Mouse (Mus musculus) heart, postnatal 36 days (tissue): Measurements from ENCODE around the gene Cse1l. TPM values are rescaled to one million over a fixed set of nuclear protein-coding genes. Genes with fewer than 3 reads are reported as not detected.

ENCODE experiments used
- DNase-seq, 2 experiments: peaks; one replicate each; pipeline ENCODE4 v3.0.0; 2021 to 2022
- intact Hi-C: fragments of 180-260 bp; cut with DNase I; formaldehyde crosslinking; loops from one replicate; pipeline ENCODE4 v1.15.1; 2025
- total RNA-seq, 2 experiments: library from RNA; stranded (reverse); gene quantifications; 2 replicates each; pipeline ENCODE4 v1.2.3; 2021

Gene Cse1l
- total RNA-seq, 2 experiments from 2014 or later: 39.8 to 41.1 TPM

DNA sequence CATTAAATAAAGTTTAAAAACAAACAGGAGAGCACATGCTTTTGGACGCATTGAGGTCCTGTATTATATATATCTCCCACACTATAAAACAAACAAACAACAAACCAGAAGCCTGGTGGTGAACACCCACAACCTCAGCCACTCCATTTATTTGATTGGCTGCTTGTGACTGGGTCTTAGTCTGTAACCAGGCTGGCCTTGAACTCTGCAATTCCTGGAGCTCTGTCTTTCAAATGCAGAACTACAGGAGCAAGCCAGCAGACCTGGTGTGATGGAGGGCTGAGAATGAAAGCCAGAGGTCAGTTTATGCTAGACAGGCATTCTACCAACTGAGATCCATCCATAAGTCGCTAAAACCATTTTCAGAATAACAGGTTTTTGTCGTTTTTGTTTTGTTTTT, 6.1 kb upstream of the Cse1l start:
- intact Hi-C loops: no loop called here
- DNase-seq: no peak

DNA sequence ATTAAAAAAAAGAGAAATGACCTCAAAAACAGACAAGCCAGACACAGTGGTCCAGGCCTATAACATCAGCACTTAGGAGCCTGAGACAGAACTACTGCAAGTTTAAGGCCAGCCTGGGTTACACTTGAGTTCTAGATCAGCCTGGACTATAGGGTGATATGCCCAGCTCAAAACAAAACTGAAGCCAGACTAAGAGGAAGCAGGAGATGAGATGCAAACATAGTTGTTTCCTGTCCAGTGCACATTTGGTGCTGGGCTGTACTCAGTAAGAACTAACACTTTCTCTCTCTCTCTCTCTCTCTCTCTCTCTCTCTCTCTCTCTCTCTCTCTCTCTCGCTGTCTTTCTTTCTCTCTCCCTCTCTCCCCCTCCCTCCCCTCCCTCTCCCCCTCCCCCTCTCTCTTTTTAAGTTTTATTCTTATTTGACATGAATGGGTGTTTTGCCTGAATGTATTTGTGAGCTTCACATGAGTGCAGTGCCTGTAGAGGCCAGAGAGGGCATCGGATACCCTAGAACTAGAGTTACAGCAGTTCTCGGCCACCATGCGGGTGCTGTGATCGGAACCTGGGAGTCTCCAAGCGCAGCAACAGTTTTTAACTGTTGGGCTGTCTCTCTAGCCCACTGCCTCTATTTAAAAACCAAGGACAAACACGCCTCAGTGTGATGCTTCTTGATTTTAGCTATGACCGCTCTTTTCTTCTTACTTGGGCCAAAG, 4.9 kb upstream of the Cse1l start:
- no peak for DNase-seq

DNA sequence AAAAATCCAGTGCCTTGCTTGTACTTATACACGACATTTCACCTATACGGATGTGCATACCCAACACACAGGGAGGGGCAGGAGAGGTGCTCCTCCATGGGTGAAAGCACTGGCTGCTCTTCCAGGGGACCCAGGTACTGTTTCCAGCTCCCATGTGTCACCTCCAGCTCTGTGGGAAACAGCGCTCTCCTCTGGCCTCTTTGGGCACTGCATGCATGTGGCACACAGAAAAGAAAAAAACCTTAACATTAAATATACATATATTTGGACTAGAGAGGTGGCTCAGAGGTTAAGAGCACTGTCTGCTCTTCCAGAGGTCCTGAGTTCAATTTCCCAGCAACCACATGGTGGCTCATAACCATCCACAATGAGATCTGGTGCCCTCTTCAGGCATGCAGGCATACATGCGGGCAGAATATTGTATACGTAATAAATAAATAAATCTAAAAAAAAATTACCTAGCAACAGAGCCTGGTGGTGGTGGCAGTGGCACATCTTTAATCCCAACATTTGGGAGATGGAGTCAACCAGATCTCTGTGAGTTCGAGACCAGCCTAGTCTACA, 2.0 kb upstream of the Cse1l start:
- no peak for DNase-seq
- intact Hi-C loops: no loop called here

More for the DNA sequence above, 4.9 kb upstream of the Cse1l start:
- intact Hi-C loops: no loop called here

DNA sequence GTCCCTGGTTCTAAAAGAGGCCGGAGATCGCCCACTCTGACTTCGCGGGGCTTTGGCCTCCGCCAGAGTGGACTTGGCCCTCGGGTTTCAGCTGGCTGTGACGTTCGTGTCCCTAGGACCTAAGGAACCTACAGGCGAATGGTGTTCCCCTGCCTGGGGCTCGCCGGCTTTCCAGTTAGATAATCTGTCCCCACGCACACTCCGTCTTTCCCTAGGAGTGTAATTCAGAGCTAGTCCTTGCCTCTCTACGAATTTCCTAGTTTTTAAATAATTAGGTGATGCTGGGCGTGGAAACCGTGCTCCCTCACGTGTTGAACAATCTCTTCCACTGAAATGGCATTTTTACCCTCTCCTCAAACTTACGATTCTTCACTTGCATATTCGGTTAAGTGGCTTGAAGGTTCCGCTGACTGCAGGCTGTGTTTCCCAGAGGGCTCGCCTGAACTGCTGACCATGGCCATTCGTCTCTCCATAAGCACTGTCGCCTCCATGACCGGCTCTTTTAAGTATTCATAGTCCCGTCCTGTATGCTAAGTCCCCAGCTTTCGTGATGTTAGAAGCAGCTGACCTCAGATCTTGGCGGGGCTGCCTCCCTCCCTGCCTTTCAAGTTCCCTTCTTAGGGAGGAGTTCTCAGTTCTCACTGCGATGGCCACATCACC, 813 bp downstream of the Cse1l start:
- intact Hi-C loops: no loop called here
- peak in 1 of 2 experiments; percentile 10 for DNase-seq

DNA sequence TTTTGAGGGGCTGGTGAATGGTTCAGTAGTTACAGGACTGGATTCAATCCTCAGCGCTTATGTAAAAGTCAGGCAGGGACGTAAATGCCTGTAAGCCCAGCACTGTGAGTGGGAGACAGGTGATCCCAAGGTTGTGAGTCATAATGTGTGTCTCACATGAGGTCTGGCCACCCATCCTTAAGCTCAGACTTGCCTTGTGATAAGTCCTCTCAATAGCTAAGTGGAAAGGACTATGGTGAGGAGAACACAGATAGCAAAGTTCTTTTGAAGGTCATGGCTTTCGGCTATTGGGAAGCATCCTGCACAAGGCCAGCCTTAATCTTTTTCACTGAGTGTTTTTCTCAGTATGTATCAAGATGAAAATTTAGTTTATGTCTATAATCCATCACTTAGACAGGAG, 3.9 kb downstream of the Cse1l start:
- no peak for DNase-seq
- intact Hi-C loops: no loop called here

DNA sequence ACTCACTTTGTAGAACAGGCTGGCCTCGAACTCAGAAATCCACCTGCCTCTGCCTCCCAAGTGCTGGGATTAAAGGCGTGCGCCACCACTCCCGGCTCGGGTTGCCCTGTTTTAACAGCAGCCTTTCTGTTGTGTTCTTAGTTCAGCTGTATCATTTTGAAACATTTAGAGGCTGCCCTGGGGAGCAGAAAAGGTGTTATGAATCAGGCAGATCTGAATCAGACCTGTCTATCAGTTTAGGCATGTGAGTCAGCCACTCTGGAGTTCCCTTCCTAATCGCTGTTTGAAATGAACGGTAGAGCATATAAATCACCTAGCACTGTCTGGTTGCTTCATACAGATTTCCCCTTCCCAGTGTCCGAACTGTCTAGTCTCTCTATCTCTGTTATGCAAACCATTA, 4.7 kb downstream of the Cse1l start:
- intact Hi-C loops: no loop called here
- no peak for DNase-seq

DNA sequence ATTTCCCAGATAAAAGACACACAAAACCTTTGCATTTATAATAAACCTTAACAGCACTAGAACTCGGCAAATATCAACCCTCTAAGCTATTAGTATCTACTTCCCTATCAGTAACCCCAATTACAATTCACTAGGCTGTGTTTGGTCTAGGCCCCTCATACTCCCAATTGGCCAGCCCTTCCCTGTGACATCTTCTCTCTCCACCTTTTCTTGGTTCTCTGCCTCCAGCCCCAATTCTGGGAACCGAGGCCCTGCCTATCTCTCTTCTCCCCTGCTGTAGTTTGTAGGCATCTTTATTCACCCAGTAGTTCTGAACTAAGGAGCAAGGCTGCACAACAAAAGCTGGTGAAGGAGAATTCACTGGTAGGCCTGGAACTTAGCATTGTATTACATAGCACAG, 18.1 kb downstream of the Cse1l start:
- intact Hi-C loops: no loop called here
- no peak for DNase-seq

DNA sequence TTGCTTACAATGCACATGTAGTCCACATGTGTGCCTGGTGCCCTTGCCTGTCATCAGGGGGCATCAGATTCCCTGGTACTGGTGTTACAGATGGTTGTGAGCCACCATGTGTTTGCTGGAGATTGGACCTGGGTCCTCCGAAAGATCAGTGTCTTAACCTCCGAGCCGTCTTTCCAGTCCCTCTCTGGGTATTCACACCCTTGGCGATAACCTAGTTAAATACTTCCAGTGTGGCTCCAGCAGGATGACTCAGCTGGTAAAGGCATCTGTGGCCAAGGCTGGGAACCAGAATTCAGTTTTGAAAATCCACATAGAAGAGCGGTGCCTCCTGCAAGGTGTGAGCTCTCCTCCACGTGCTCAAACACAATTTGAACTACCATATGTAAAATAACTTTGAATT, 28.1 kb downstream of the Cse1l start:
- intact Hi-C loops: no loop called here
- DNase-seq: no peak

DNA sequence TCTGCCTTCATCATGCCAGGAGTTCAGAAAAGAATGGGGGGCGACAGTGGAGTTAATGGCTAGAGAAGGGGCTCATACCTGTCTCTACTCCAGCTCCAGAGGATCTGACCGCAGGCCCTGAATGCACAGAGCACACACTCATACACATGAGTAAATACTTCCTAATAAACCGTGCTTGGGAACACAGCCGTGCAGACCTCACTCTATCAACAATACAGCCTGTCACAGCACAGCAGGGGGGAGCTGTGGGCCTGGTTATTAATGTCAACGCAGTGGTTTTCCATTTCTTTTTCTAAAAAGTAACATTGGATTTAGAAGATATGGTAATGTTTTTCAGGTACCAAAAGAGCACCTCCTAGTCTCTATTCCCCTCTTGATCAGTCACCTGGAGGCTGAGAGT, 28.6 kb downstream of the Cse1l start:
- no peak for DNase-seq
- intact Hi-C loops: no loop called here

DNA sequence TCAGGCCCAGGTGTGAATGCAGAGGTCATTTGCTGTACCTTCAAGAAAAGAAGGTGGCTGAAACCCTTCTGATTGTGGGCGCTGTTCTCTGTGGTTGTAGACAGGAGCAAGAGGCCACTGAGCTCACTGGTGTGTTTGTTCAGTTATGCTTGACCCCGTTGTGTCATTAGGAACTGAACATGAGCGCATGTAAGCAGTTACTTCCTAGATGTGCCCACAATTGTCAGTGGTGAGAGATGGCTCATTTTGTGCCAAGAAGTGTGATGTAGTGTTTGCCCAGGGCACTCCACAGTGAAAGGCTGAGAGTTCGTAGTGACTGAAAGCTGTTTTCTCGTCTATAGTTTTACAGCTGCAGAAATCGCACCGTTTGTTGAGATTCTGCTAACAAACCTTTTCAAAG, 29.7 kb downstream of the Cse1l start:
- DNase-seq: no peak
- intact Hi-C loops: no loop called here

DNA sequence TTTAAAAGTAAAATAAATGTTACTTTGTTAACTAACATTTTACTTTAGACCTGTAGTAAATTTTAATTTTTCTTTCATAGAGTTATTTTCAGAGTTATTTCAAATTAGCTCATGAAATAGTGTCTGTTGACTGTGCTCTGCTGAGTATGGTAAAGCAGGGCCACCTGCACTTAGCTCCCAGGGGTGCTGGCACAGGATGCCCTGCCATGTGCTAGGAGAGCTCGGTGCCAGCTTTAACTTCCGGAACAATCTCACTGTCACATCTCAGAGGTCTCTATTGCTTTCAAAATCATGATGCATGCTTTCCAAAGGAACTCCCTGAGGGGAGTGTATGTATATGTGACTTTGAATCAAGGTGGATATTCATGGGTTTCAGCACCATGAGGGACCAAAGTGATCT, 30.3 kb downstream of the Cse1l start:
- DNase-seq: no peak
- intact Hi-C loops: no loop called here

DNA sequence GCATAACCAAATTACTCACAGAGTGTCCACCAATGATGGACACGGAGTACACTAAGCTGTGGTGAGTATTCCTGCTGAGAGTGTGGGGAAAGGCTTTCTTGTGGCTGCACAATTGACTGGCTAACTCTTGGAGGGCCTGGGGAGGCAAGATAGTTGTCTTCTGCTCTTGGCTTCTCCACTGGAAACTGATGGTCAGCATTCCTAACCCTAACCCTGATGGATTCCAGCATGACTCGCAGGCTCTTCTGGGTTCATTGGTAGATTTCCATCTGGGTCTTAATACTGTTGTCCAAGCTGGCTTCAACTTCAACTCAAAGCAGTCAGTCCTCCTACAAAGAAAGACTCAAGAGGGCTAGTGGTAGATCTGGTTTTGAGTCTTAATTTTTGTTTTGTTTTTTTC, 37.3 kb downstream of the Cse1l start:
- intact Hi-C loops: no loop called here
- no peak for DNase-seq

DNA sequence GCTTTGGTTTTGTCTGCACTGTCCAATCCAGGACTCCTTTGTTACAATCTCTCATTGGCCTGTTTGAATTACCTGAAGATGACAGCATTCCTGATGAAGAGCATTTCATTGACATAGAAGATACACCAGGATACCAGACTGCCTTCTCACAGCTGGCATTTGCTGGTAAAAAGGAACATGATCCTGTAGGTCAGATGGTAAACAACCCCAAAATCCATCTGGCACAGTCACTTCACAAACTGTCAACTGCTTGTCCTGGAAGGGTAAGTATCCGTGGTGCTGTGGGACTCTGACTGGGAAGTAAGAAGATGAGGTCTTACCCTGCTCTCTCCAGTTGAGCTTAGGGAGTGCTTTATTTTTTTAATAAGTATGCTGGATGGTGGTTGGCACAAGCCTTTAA, 38.5 kb downstream of the Cse1l start:
- intact Hi-C loops: no loop called here
- no peak for DNase-seq

DNA sequence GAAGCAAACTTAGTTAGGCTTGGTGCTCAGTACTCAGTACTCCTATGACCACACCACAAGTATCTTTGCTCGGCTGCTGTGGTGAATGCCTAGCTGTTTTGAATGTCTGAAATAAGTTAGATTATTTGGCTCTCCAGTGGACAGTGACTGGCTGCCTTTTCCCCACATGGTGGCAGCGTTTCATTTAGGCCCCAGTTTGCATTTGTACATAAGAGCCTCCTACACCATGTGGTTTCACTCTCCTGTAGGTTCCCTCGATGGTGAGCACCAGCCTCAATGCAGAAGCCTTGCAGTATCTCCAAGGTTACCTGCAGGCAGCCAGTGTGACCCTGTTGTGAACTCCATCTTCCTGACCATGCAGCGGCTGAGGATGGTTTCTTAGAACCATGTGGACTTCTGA, 39.6 kb downstream of the Cse1l start:
- intact Hi-C loops: no loop called here
- no peak for DNase-seq

DNA sequence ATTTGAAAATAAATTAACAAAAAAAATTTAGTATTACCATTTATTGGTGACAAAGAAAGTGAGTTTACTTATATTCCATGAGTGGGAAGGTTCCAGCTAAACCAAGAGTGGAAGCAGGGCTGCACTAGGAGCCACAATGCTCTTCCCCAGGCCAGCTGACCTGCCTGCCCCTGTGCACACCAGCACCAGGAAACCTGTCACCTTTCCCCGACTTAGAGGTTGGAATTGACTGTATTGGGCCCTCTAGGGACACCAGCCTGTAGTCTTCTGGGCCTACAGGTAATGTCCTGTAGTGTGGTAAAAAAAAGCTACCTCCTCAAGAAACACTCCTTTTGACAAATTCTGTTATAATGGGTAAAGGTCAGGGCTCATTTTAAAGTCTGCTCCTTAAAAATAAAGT, 42.4 kb downstream of the Cse1l start:
- intact Hi-C loops: no loop called here
- no peak for DNase-seq

DNA sequence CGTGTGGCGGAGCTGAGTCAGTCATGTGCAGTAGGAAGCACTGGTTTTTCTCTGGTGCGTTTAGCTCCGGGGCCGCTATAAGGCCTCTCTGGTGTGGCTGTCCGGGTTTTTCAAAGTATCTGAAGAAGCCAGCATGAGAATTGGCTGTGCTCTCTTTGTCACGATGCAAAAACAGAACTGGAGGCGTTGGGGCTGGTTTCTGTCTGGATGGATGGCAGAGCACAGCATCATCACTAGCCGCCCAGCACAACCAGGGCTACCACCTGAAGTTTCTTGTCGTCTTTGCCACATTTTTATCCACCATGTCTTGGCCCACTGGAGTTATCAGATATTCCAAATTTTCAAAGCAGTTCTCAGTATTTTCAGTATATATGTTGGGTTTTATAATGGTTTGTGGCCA, 43.1 kb downstream of the Cse1l start:
- no peak for DNase-seq
- intact Hi-C loops: no loop called here

DNA sequence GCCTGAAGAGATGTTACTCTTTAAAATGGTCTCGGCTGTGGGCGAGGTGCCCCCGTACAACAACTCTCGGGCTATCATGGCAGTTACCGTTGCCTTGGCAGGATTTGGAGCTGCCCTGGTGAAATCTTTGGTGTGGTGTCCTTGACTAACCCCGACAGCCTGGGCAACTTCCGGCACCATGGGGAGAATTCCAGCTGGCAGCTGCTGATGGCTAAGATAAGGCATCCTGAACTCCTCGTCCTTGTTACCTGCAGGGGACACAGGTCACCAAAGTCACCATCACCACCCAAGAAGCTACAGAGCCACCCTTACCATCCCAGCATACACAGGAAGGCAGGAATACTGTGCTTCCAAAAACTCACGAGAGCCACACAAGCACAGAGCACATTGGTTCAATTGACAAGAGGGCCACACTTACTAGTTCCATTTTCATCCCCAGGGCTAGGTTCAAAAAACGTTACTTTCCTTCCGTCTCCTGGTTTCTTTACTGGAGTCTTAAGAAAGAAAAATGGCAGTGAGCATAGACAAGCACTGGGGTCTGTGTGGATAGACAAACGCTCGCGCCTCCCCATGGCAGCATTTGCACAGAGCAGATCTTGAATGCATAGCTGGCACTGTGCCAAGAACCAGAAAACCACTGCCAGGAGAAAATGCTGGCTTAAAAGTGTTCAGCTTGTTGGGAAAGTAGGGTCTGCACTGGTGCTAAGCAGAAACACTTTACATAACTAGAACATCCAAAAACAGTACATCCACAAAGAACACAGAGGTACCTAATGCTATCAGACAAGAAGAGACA, 45.2 kb downstream of the Cse1l start:
- intact Hi-C loops: no loop called here
- no peak for DNase-seq

DNA sequence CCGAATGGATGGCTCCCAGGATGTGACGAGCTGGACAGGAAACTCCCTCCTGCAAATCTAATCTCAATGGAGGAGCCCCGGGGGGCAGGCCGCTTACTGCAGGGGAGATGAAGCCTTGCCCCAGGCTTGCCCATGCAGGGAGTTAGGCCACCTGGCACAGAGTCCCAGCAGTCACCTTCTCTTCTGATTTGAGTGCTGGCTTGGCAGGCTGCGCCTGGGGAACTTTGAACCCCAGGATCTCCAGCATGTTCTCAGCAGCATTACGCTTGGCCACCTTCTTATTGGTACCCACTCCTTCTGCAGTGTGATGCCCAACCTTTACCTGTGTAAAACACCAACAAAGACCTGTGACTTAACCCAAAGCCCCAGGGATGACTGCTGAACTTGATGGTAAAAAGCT, 46.3 kb downstream of the Cse1l start:
- DNase-seq: no peak
- intact Hi-C loops: no loop called here

DNA sequence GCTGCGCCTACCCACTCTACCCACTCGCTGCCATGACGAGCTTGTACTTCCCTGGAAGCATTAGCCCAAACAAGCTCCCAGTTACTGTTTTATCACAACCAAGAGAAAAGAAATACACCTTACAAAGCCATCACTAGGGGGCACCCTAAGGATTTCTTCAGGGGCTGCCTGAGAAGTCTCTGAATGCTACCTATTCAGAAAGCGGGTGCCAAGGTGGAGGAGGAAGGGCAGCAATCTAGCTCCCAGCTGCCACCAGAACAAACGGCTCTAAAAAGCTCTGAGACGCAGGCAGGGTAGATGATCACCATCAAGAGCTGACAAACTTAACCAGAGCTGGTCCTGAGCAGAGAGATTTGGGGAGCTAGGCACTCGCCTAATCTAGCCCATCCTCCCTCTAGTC, 51.0 kb downstream of the Cse1l start:
- intact Hi-C loops: loop anchor here (1.0 kb wide), 1 partner anchor 47 kb away; no protein-coding TSS in a partner anchor
- DNase-seq: peak; percentile 38 to 51

DNA sequence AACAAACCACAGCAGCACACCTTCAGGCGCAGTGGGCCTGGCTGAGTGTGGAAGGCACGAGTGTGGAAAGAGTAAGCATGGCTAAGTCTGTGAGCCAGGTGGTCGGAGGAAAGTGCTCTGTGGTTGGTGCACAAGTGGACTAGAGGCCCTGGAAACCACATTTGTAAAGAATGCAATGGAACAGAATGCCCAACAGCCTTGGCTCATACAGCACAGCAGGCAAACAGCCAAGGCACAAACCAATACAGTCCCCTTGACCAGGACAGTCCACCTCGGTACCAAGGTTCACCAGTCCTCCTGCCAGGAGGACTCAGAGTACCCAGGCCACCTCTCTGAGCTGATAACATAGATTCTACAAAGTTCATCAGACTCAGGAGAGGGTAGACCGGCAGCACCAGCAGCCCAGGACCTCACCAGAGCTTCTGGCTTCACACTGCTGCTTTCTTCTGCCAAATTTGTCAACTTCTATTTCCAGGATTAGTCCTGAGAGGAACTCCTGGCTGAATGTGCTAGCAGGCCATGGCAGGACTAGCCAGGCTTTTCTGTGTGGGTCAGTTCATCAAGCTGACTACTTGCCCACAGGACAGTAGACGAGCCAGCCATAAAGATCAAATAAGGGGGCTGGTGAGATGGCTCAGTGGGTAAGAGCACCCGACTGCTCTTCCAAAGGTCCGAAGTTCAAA, 54.9 kb downstream of the Cse1l start:
- intact Hi-C loops: no loop called here
- DNase-seq: no peak

DNA sequence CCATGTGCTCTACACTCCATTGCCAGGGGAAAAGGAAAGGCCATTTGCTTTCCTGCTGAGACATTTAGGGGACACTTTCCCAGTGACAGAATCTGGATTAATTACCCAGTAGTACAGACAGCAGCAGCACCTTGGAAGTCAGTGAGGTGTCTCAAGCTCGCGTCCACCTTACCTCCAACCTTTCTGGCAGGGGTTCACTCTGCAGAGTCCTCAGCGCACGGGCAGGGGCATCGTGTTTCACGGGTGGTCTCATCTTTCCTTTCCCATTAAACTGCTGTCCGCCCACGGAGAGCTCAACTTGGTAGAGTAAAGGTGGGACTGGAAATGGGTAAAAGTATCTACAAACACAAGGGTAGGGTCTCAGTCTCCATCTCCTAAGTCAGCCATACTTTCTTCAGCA, 57.4 kb downstream of the Cse1l start:
- intact Hi-C loops: no loop called here
- no peak for DNase-seq
